Mouse (Mus musculus) small intestine, adult 2 months (tissue): ENCODE results near the gene Dsp.

Source experiments
- CTCF ChIP-seq: fragments of 200-500 bp; IDR thresholded peaks from 2 replicates; pipeline ENCODE4 v1.5.1; 2012; ENCODE audit warnings: low read depth, mild to moderate bottlenecking, control low read depth, inconsistent platforms, low read length, moderate library complexity, mixed read lengths; ENCODE audit not compliant: insufficient replicate concordance, insufficient read length; ENCODE audit errors: extremely low read depth
- POLR2A ChIP-seq: fragments of 200-500 bp; IDR thresholded peaks from 2 replicates; pipeline ENCODE4 v1.6.1; 2012; ENCODE audit warnings: low read depth, mild to moderate bottlenecking, control low read depth, inconsistent platforms, low read length, moderate library complexity

GRCm38 (mm10) chr13:38157635-38158034 lies 6.5 kb downstream of the Dsp start:
- no peak for TF ChIP-seq CTCF
- no peak for TF ChIP-seq POLR2A
